ENCODE assay signal across 10 mouse cellular contexts in genomic region chr2:92360893-92361292, GRCm38 (mm10). TPM values are rescaled to one million over a fixed set of nuclear protein-coding genes. Genes with fewer than 3 reads are reported as not detected.
DNase-seq lines count a peak whose midpoint lies in the region; ATAC-seq lines count a peak whose summit lies in the region.
"Had no signal": no experiment of that assay in that cellular context is flagged by ENCODE, and none has a peak within 500 bp of the region (broad histone marks: within the 10 kb centered on the region; RNA-seq: fewer than 3 reads in every experiment).

No protein-coding gene starts in this region.

- WGBS in limb, embryonic 15.5 days, result 24% methylated on average over 12 of the region's 12 CpGs
- 28% methylated on average over 12 of the region's 12 CpGs for WGBS in stomach, embryonic 15.5 days

- H3K27ac ChIP-seq in limb, embryonic 15.5 days, result 0 out of 2 replicates have a peak overlapping the region, but pooled peaks have one; percentile 11
- no peak overlapping the region for H3K27ac ChIP-seq in stomach, embryonic 15.5 days
- H3K27ac ChIP-seq: macrophage had no signal

- H3K4me3 ChIP-seq in limb, embryonic 15.5 days, result no peak overlapping the region
- H3K4me3 ChIP-seq in stomach, embryonic 15.5 days (replicated peaks), result no peak overlapping the region

- ATAC-seq in limb, embryonic 15.5 days (ENCODE audit: insufficient number of reproducible peaks, low FRiP score, low TSS enrichment, low read depth), result no peak
- peak; percentile 66; the same call in 1 of the 2 replicates for ATAC-seq in stomach, embryonic 15.5 days (ENCODE audit: insufficient read depth, low FRiP score, low read depth)

- H3K4me1 ChIP-seq in limb, embryonic 15.5 days, result 0 out of 2 replicates have a peak, but pooled peaks cover 2% of the 10 kb centered on the region
- peaks cover 5% of the 10 kb centered on the region; the same call in 1 of the 2 replicates for H3K4me1 ChIP-seq in stomach, embryonic 15.5 days

- H3K9ac ChIP-seq in limb, embryonic 15.5 days, result no peak overlapping the region
- H3K9ac ChIP-seq in stomach, embryonic 15.5 days, result no peak overlapping the region

- no peak overlapping the region for H3K4me2 ChIP-seq in limb, embryonic 15.5 days
- H3K4me2 ChIP-seq in stomach, embryonic 15.5 days, result no peak overlapping the region

- H3K27me3 ChIP-seq in limb, embryonic 15.5 days, result no peaks in the 10 kb centered on the region
- H3K27me3 ChIP-seq in stomach, embryonic 15.5 days (replicated peaks), result no peaks in the 10 kb centered on the region

- peaks cover 75% of the 10 kb centered on the region for H3K36me3 ChIP-seq in limb, embryonic 15.5 days
- peaks cover 34% of the 10 kb centered on the region for H3K36me3 ChIP-seq in stomach, embryonic 15.5 days

- intact Hi-C loops in left cerebral cortex, postnatal 4 days (cut with DNase I), result no loop called here
- intact Hi-C loops in left cerebral cortex, postnatal 36 days (cut with DNase I), result no loop called here

- H3K9me3 ChIP-seq in limb, embryonic 15.5 days, result no peaks in the 10 kb centered on the region
- H3K9me3 ChIP-seq in stomach, embryonic 15.5 days, result no peaks in the 10 kb centered on the region

- DNase-seq in adrenal gland, postnatal 10 days, result peak; percentile 53
- no peak for DNase-seq in adrenal gland, adult 18-20 months (ENCODE audit: low spot score in 2 of 2)
- peak; percentile 45 for DNase-seq in left cerebral cortex, postnatal 4 days
- no peak for DNase-seq in left cerebral cortex, postnatal 36 days (ENCODE audit: low spot score in 2 of 2)
- DNase-seq in retina, embryonic 14.5 days (ENCODE audit: low spot score), result no peak
- no peak for DNase-seq in spleen, adult 12 weeks (ENCODE audit: low spot score)

RNA-seq across cellular contexts. Expression of gene Pex16, which starts 13.6 kb away (rescaled TPM):
- 100 to 1,000 TPM; 115 to 130 TPM for total RNA-seq in adrenal gland, postnatal 10 days (2021)
- total RNA-seq in adrenal gland, adult 18-20 months (2021), result 100 to 1,000 TPM in 1 of 2 experiments, 10 to 100 TPM in 1; 90.6 to 183 TPM
- 10 to 100 TPM; 34.0 to 34.5 TPM for total RNA-seq in left cerebral cortex, postnatal 4 days (2021)
- total RNA-seq in left cerebral cortex, postnatal 36 days (2021), result 10 to 100 TPM; 33.4 to 34.1 TPM
- 25.2 and 27.6 TPM in 2 replicates for polyA plus RNA-seq in limb, embryonic 15.5 days (2015; fragmentation: Nextera tagmentation; extraction: Ambion mirVana)
- 28.0 and 28.6 TPM in 2 replicates for polyA plus RNA-seq in stomach, embryonic 15.5 days (2015; fragmentation: Nextera tagmentation; extraction: Ambion mirVana)

RNA-seq across cellular contexts. Expression of gene Large2, which starts 13.8 kb away (rescaled TPM):
- 1 to 10 TPM; 1.7 to 2.2 TPM for total RNA-seq in adrenal gland, postnatal 10 days (2021)
- 1 to 10 TPM in 1 of 2 experiments, not detected in 1; 2.7 TPM for total RNA-seq in adrenal gland, adult 18-20 months (2021)
- total RNA-seq in left cerebral cortex, postnatal 4 days (2021), result under 1 TPM; 0.60 to 0.72 TPM
- under 1 TPM; 0.47 to 0.97 TPM for total RNA-seq in left cerebral cortex, postnatal 36 days (2021)
- polyA plus RNA-seq in limb, embryonic 15.5 days (2015; fragmentation: Nextera tagmentation; extraction: Ambion mirVana), result 17.6 and 18.4 TPM in 2 replicates
- polyA plus RNA-seq in stomach, embryonic 15.5 days (2015; fragmentation: Nextera tagmentation; extraction: Ambion mirVana), result 13.4 and 13.9 TPM in 2 replicates
- polyA plus RNA-seq: macrophage had no signal

RNA-seq across cellular contexts. Expression of gene 1700029I15Rik, which starts 21.4 kb away (rescaled TPM):
- total RNA-seq in adrenal gland, postnatal 10 days (2021), result 1 to 10 TPM; 7.6 to 9.4 TPM
- total RNA-seq in adrenal gland, adult 18-20 months (2021), result 10 to 100 TPM in 1 of 2 experiments, 1 to 10 TPM in 1; 6.6 to 15.3 TPM
- 1 to 10 TPM; 2.8 to 3.2 TPM for total RNA-seq in left cerebral cortex, postnatal 4 days (2021)
- 1 to 10 TPM; 3.6 to 4.2 TPM for total RNA-seq in left cerebral cortex, postnatal 36 days (2021)
- polyA plus RNA-seq in limb, embryonic 15.5 days (2015; fragmentation: Nextera tagmentation; extraction: Ambion mirVana), result 3.5 TPM in 2 replicates
- polyA plus RNA-seq in stomach, embryonic 15.5 days (2015; fragmentation: Nextera tagmentation; extraction: Ambion mirVana), result 3.4 and 4.0 TPM in 2 replicates

RNA-seq across cellular contexts. Expression of gene Mapk8ip1, which starts 40.2 kb away (rescaled TPM):
- 10 to 100 TPM; 22.5 to 28.1 TPM for total RNA-seq in adrenal gland, postnatal 10 days (2021)
- 10 to 100 TPM; 29.6 to 32.3 TPM for total RNA-seq in adrenal gland, adult 18-20 months (2021)
- 100 to 1,000 TPM; 306 to 339 TPM for total RNA-seq in left cerebral cortex, postnatal 4 days (2021)
- 100 to 1,000 TPM; 344 to 389 TPM for total RNA-seq in left cerebral cortex, postnatal 36 days (2021)
- polyA plus RNA-seq in limb, embryonic 15.5 days (2015; fragmentation: Nextera tagmentation; extraction: Ambion mirVana), result 23.8 and 27.0 TPM in 2 replicates
- 23.4 and 24.6 TPM in 2 replicates for polyA plus RNA-seq in stomach, embryonic 15.5 days (2015; fragmentation: Nextera tagmentation; extraction: Ambion mirVana)
- total RNA-seq: granulocyte monocyte progenitor cell, adult 5-6 weeks had no signal

Comparison
In these comparisons a context has a peak if more than half of its experiments do, and no peak if none do; other contexts are left out.
1. DNase-seq: peak in adrenal gland, postnatal 10 days (single experiment) and left cerebral cortex, postnatal 4 days (single experiment); none in adrenal gland, adult 18-20 months (0 of 2), left cerebral cortex, postnatal 36 days (0 of 2), retina, embryonic 14.5 days (single experiment) and spleen, adult 12 weeks (single experiment).